Mouse (Mus musculus): ENCODE data around the gene Slc36a1. TPM values are rescaled to one million over a fixed set of nuclear protein-coding genes. Genes with fewer than 3 reads are reported as not detected.
A peak's percentile ranks its signal among the peaks of the same experiment; 100 is the strongest.

The Slc36a1 gene
- polyA plus RNA-seq (2016; fragmentation: Nextera tagmentation; extraction: Ambion mirVana): 1.5 and 1.6 TPM in 2 replicates

GRCm38 (mm10) chr11:55204159-55204596 is at the start of gene Slc36a1:
Gene Slc36a1 (plus strand): TSS chr11:55204350.
- Histone ChIP-seq H3K27me3 (peaks cover 9% of the 10 kb centered on the region; the same call in 1 of the 2 replicates), H3K36me3 (no peaks in the 10 kb centered on the region), H3K4me3 (replicated peaks) (peak within 1 kb of the TSS; percentile 78), H3K27ac (no peak within 1 kb of the TSS), H3K4me2 (peak within 1 kb of the TSS; percentile 96), H3K9ac (replicated peaks) (peak within 1 kb of the TSS; percentile 81), H3K4me1 (replicated peaks) (peaks cover 25% of the 10 kb centered on the region), H3K9me3 (no peaks in the 10 kb centered on the region)
- peak; percentile 86 for ATAC-seq (ENCODE audit: insufficient number of reproducible peaks, insufficient read depth, low FRiP score, low TSS enrichment, low read depth)
- under 1% methylated on average over 31 of the region's 31 CpGs for WGBS

- H3K27me3 ChIP-seq: no peaks in the 10 kb centered on the region
- H3K27ac ChIP-seq: no peak overlapping the region
- no peak overlapping the region for H3K4me3 ChIP-seq (replicated peaks)
- 61% methylated on average over 3 of the region's 3 CpGs for WGBS
- H3K36me3 ChIP-seq: no peaks in the 10 kb centered on the region
- H3K9ac ChIP-seq (replicated peaks): no peak overlapping the region
- no peaks in the 10 kb centered on the region for H3K9me3 ChIP-seq
- no peaks in the 10 kb centered on the region for H3K4me1 ChIP-seq (replicated peaks)
- no peak overlapping the region for H3K4me2 ChIP-seq
- ATAC-seq (ENCODE audit: insufficient number of reproducible peaks, insufficient read depth, low FRiP score, low TSS enrichment, low read depth): no peak
These were observed 49.6 kb upstream of the Slc36a1 start for GRCm38 (mm10) chr11:55154398-55155069.

- Histone ChIP-seq H3K4me1 (replicated peaks) (no peaks in the 10 kb centered on the region), H3K27me3 (no peaks in the 10 kb centered on the region), H3K4me2 (no peak overlapping the region), H3K9me3 (no peaks in the 10 kb centered on the region), H3K9ac (replicated peaks) (no peak overlapping the region), H3K27ac (no peak overlapping the region), H3K4me3 (replicated peaks) (no peak overlapping the region), H3K36me3 (no peaks in the 10 kb centered on the region)
- WGBS: 74% methylated on average over 6 of the region's 6 CpGs
- ATAC-seq (ENCODE audit: insufficient number of reproducible peaks, insufficient read depth, low FRiP score, low TSS enrichment, low read depth): no peak
These were observed 49.1 kb upstream of the Slc36a1 start for GRCm38 (mm10) chr11:55155070-55155421.

GRCm38 (mm10) chr11:55158785-55159359 is 45.3 kb upstream of the Slc36a1 start:
- no peak overlapping the region for H3K9ac ChIP-seq (replicated peaks)
- no peak overlapping the region for H3K4me2 ChIP-seq
- no peak overlapping the region for H3K27ac ChIP-seq
- H3K4me3 ChIP-seq (replicated peaks): no peak overlapping the region
- 52% methylated on average over 13 of the region's 13 CpGs for WGBS
- H3K36me3 ChIP-seq: no peaks in the 10 kb centered on the region
- H3K9me3 ChIP-seq: no peaks in the 10 kb centered on the region
- ATAC-seq (ENCODE audit: insufficient number of reproducible peaks, insufficient read depth, low FRiP score, low TSS enrichment, low read depth): no peak
- H3K27me3 ChIP-seq: no peaks in the 10 kb centered on the region
- no peaks in the 10 kb centered on the region for H3K4me1 ChIP-seq (replicated peaks)

GRCm38 (mm10) chr11:55162670-55163069 is 41.5 kb upstream of the Slc36a1 start:
- no peak overlapping the region for H3K4me3 ChIP-seq (replicated peaks)
- 51% methylated on average over 9 of the region's 9 CpGs for WGBS
- ATAC-seq (ENCODE audit: insufficient number of reproducible peaks, insufficient read depth, low FRiP score, low TSS enrichment, low read depth): no peak

GRCm38 (mm10) chr11:55164723-55165122 is 39.4 kb upstream of the Slc36a1 start:
- H3K9me3 ChIP-seq: no peaks in the 10 kb centered on the region
- H3K36me3 ChIP-seq: no peaks in the 10 kb centered on the region
- H3K4me1 ChIP-seq (replicated peaks): no peaks in the 10 kb centered on the region
- no peak for ATAC-seq (ENCODE audit: insufficient number of reproducible peaks, insufficient read depth, low FRiP score, low TSS enrichment, low read depth)
- no peak overlapping the region for H3K9ac ChIP-seq (replicated peaks)
- no peak overlapping the region for H3K4me2 ChIP-seq
- H3K27me3 ChIP-seq: no peaks in the 10 kb centered on the region
- H3K4me3 ChIP-seq (replicated peaks): no peak overlapping the region
- H3K27ac ChIP-seq: no peak overlapping the region
- 41% methylated on average over 3 of the region's 3 CpGs for WGBS

More at GRCm38 (mm10) chr11:55162670-55163069, 41.5 kb upstream of the Slc36a1 start:
- H3K9ac ChIP-seq (replicated peaks): no peak overlapping the region
- no peak overlapping the region for H3K4me2 ChIP-seq
- H3K4me1 ChIP-seq (replicated peaks): no peaks in the 10 kb centered on the region
- no peaks in the 10 kb centered on the region for H3K36me3 ChIP-seq
- H3K27ac ChIP-seq: no peak overlapping the region
- no peaks in the 10 kb centered on the region for H3K27me3 ChIP-seq
- no peaks in the 10 kb centered on the region for H3K9me3 ChIP-seq

GRCm38 (mm10) chr11:55165748-55166147 is 38.4 kb upstream of the Slc36a1 start:
- Histone ChIP-seq H3K4me2 (no peak overlapping the region), H3K36me3 (no peaks in the 10 kb centered on the region), H3K27me3 (no peaks in the 10 kb centered on the region), H3K4me3 (replicated peaks) (no peak overlapping the region), H3K9me3 (no peaks in the 10 kb centered on the region), H3K27ac (no peak overlapping the region), H3K9ac (replicated peaks) (no peak overlapping the region), H3K4me1 (replicated peaks) (no peaks in the 10 kb centered on the region)
- ATAC-seq (ENCODE audit: insufficient number of reproducible peaks, insufficient read depth, low FRiP score, low TSS enrichment, low read depth): no peak
- WGBS: 92% methylated on average over 7 of the region's 7 CpGs

- Histone ChIP-seq H3K9ac (replicated peaks) (no peak overlapping the region), H3K27me3 (no peaks in the 10 kb centered on the region), H3K4me2 (no peak overlapping the region), H3K4me3 (replicated peaks) (no peak overlapping the region), H3K4me1 (replicated peaks) (no peaks in the 10 kb centered on the region), H3K36me3 (no peaks in the 10 kb centered on the region), H3K9me3 (no peaks in the 10 kb centered on the region), H3K27ac (no peak overlapping the region)
- ATAC-seq (ENCODE audit: insufficient number of reproducible peaks, insufficient read depth, low FRiP score, low TSS enrichment, low read depth): no peak
- 83% methylated on average over 4 of the region's 4 CpGs for WGBS
These were observed 35.6 kb upstream of the Slc36a1 start for GRCm38 (mm10) chr11:55168504-55168903.

- no peaks in the 10 kb centered on the region for H3K27me3 ChIP-seq
- H3K27ac ChIP-seq: no peak overlapping the region
- H3K9ac ChIP-seq (replicated peaks): no peak overlapping the region
- H3K36me3 ChIP-seq: no peaks in the 10 kb centered on the region
- WGBS: 87% methylated on average over 6 of the region's 6 CpGs
- no peak for ATAC-seq (ENCODE audit: insufficient number of reproducible peaks, insufficient read depth, low FRiP score, low TSS enrichment, low read depth)
- H3K4me2 ChIP-seq: no peak overlapping the region
- H3K9me3 ChIP-seq: no peaks in the 10 kb centered on the region
- no peak overlapping the region for H3K4me3 ChIP-seq (replicated peaks)
- H3K4me1 ChIP-seq (replicated peaks): no peaks in the 10 kb centered on the region
These were observed 35.2 kb upstream of the Slc36a1 start for GRCm38 (mm10) chr11:55168914-55169313.

- no peaks in the 10 kb centered on the region for H3K36me3 ChIP-seq
- no peak for ATAC-seq (ENCODE audit: insufficient number of reproducible peaks, insufficient read depth, low FRiP score, low TSS enrichment, low read depth)
- WGBS: 90% methylated on average over 4 of the region's 4 CpGs
- no peaks in the 10 kb centered on the region for H3K27me3 ChIP-seq
- no peaks in the 10 kb centered on the region for H3K9me3 ChIP-seq
- H3K4me3 ChIP-seq (replicated peaks): no peak overlapping the region
- H3K4me1 ChIP-seq (replicated peaks): no peaks in the 10 kb centered on the region
- no peak overlapping the region for H3K4me2 ChIP-seq
- H3K27ac ChIP-seq: no peak overlapping the region
- H3K9ac ChIP-seq (replicated peaks): no peak overlapping the region
These were observed 33.6 kb upstream of the Slc36a1 start for GRCm38 (mm10) chr11:55170501-55170900.

- no peak overlapping the region for H3K4me2 ChIP-seq
- WGBS: 81% methylated on average over 4 of the region's 4 CpGs
- no peaks in the 10 kb centered on the region for H3K36me3 ChIP-seq
- ATAC-seq (ENCODE audit: insufficient number of reproducible peaks, insufficient read depth, low FRiP score, low TSS enrichment, low read depth): no peak
- no peak overlapping the region for H3K9ac ChIP-seq (replicated peaks)
- H3K4me1 ChIP-seq (replicated peaks): no peaks in the 10 kb centered on the region
- no peaks in the 10 kb centered on the region for H3K9me3 ChIP-seq
- 0 out of 2 replicates have a peak, but pooled peaks cover 4% of the 10 kb centered on the region for H3K27me3 ChIP-seq
- no peak overlapping the region for H3K27ac ChIP-seq
- no peak overlapping the region for H3K4me3 ChIP-seq (replicated peaks)
These were observed 25.3 kb upstream of the Slc36a1 start for GRCm38 (mm10) chr11:55178830-55179229.

- no peak for ATAC-seq (ENCODE audit: insufficient number of reproducible peaks, insufficient read depth, low FRiP score, low TSS enrichment, low read depth)
- H3K27me3 ChIP-seq: 0 out of 2 replicates have a peak, but pooled peaks cover 4% of the 10 kb centered on the region
- no peak overlapping the region for H3K4me2 ChIP-seq
- H3K9ac ChIP-seq (replicated peaks): no peak overlapping the region
- no peaks in the 10 kb centered on the region for H3K36me3 ChIP-seq
- H3K4me1 ChIP-seq (replicated peaks): no peaks in the 10 kb centered on the region
- H3K27ac ChIP-seq: no peak overlapping the region
- H3K4me3 ChIP-seq (replicated peaks): no peak overlapping the region
- no peaks in the 10 kb centered on the region for H3K9me3 ChIP-seq
- 77% methylated on average over 3 of the region's 3 CpGs for WGBS
These were observed 24.3 kb upstream of the Slc36a1 start for GRCm38 (mm10) chr11:55179856-55180255.

Measured in limb, embryonic 12.5 days (tissue).